Mouse (Mus musculus) frontal cortex, postnatal 25 days (tissue): ENCODE measurements at regions not wholly inside any gene's neighbourhood (a gene's known extent, or its start where the extent isn't known, plus 50 kb on each side); places are given as distances from the start of the nearest gene placed in this dataset.

Source experiments
- DNase-seq, 2 experiments: peaks; one replicate each; pipeline ENCODE4 v3.0.0; 2022; ENCODE audit warnings: low spot score in 2 of 2

- no peak for DNase-seq
Observed at GRCm38 (mm10) chr14:106190721-106191120, 84.7 kb downstream of the Trim52 start.

GRCm38 (mm10) chr14:106193583-106193982 is 87.6 kb downstream of the Trim52 start:
- no peak for DNase-seq

GRCm38 (mm10) chr14:106194104-106194503 is 88.1 kb downstream of the Trim52 start:
- DNase-seq, result no peak

- DNase-seq, result no peak
Observed at GRCm38 (mm10) chr14:106197826-106198225, 91.8 kb downstream of the Trim52 start.

- no peak for DNase-seq
Observed at GRCm38 (mm10) chr14:106199109-106199508, 93.1 kb downstream of the Trim52 start.

- DNase-seq, result no peak
Observed at GRCm38 (mm10) chr14:106199536-106200319, 93.7 kb downstream of the Trim52 start.

GRCm38 (mm10) chr14:106211062-106211461 is 105.1 kb downstream of the Trim52 start:
- DNase-seq, result no peak

GRCm38 (mm10) chr14:106217681-106218080 is 111.7 kb downstream of the Trim52 start:
- DNase-seq, result no peak

- no peak for DNase-seq
Observed at GRCm38 (mm10) chr14:106219293-106219797, 113.3 kb downstream of the Trim52 start.

GRCm38 (mm10) chr14:106225401-106225800 is 119.4 kb downstream of the Trim52 start:
- no peak for DNase-seq

- no peak for DNase-seq
Observed at GRCm38 (mm10) chr14:106241721-106242405, 135.9 kb downstream of the Trim52 start.

- DNase-seq, result no peak
Observed at GRCm38 (mm10) chr14:106259396-106260108, 153.6 kb downstream of the Trim52 start.

GRCm38 (mm10) chr14:106265290-106265689 is 159.3 kb downstream of the Trim52 start:
- DNase-seq, result no peak

GRCm38 (mm10) chr14:106267679-106268561 is 161.9 kb downstream of the Trim52 start:
- no peak for DNase-seq

GRCm38 (mm10) chr14:106269680-106270079 is 163.7 kb downstream of the Trim52 start:
- no peak for DNase-seq

- DNase-seq, result no peak
Observed at GRCm38 (mm10) chr14:106313558-106313957, 207.6 kb downstream of the Trim52 start.

GRCm38 (mm10) chr14:106314079-106314551 is 208.1 kb downstream of the Trim52 start:
- no peak for DNase-seq

GRCm38 (mm10) chr14:106318767-106319166 is 212.8 kb downstream of the Trim52 start:
- no peak for DNase-seq

GRCm38 (mm10) chr14:106327653-106328283 is 221.8 kb downstream of the Trim52 start:
- no peak for DNase-seq

- no peak for DNase-seq
Observed at GRCm38 (mm10) chr14:106364767-106365623, 259.0 kb downstream of the Trim52 start.
